Mouse (Mus musculus): Measurements from ENCODE around the gene Dct.

The Dct gene

DNA sequence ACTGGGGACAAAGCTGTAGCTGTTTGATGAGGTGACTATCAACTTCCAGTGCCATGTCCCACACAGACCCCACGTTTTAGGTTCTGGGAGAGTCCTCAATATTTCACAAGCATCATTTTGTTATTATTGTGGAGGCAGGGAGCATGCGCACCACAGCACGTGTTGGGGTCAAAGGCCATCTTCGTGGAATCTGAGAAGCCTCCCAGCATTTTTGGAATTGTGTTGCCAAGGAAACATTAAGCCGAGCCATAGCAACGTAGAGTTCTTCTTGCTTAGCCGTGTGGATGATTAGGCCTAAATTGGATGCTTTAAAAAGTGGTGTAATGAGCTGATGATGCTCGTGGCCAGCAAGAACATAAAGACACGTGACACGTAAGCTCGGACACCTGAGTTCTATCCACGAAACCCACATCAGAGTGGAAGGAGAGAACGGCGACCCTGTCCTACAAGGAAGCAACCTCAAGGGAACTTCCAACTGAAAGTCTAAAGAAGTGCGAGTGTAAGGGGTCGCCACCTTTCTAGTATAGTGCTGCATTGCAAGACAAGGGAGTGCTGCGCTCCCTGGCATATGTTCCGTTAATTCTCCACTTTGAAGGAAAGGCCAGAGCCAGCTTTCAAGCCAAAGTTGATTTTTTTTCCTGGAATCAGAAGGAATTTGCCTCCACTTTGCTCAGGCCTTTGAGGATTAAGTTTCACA is 9.8 kb downstream of the Dct start:
- DNase-seq: no peak

GRCm38 (mm10) chr14:118040550-118041250 is 11.3 kb downstream of the Dct start:
- no peak for DNase-seq

DNA sequence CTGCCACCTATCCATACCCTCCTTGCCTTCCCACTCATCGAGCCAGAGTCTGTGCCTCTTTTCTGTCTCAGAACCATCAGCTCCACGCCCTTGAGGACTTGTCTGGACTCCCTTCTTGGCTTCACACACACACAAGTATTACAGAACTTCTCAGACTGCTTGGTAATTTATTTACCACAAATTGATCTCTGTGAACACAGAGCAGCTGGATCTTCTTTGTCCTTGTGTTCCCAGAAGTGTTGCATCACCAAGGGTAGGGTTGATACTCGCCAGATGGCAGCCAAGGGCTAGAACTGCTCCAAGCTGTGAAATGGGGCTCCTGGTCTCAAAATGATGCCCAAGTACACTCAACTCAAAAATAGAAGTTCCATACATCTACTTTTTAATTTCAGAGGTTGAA is 13.0 kb downstream of the Dct start:
- no peak for DNase-seq

- no peak for DNase-seq
Measured at GRCm38 (mm10) chr14:118027564-118027963, 24.5 kb downstream of the Dct start.

- DNase-seq: no peak
Measured at GRCm38 (mm10) chr14:118021867-118022543, 30.0 kb downstream of the Dct start.

GRCm38 (mm10) chr14:118019314-118019713 is 32.7 kb downstream of the Dct start:
- no peak for DNase-seq

- DNase-seq: no peak
Measured at GRCm38 (mm10) chr14:118013237-118013636, 38.8 kb downstream of the Dct start.

DNA sequence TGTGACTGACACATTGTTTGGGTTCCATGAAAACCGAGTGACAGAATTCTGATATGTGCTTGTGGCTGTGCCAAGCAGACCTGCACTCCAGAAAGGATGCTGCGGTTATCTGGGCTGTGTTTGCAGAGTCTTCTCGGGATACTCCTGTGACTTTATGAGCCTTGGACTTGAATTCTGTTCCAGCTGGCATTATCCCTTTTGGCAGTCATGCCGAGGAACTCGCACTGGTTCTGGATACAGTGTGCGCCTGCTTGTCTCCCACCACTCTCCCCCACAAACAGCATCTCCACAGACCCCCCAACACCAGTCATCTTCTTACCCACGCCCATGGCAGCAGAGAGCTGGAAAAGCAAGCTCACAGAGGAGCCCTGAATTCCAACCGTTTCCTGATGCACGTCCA is 42.5 kb downstream of the Dct start:
- DNase-seq: no peak

DNA sequence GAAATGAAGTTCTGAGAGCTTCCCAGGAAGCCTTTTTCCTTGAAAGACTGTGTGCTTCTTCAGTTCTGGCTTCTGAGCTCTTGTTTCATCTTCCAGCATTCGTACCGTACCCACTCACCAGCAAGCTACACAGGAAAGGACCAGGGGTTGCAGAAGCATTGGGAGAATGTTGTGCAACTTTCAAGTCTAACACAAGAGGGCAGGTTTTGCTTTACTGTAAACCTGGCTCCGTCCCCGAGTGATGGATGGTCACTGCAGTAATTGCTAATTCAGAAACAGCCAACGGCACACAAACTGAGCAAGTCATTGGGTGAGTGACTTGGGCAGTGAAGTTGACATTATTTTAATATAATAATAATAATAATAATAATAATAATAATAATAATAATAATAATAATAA is 46.3 kb downstream of the Dct start:
- no peak for DNase-seq

- no peak for DNase-seq
Measured at GRCm38 (mm10) chr14:118004434-118004833, 47.6 kb downstream of the Dct start.

DNA sequence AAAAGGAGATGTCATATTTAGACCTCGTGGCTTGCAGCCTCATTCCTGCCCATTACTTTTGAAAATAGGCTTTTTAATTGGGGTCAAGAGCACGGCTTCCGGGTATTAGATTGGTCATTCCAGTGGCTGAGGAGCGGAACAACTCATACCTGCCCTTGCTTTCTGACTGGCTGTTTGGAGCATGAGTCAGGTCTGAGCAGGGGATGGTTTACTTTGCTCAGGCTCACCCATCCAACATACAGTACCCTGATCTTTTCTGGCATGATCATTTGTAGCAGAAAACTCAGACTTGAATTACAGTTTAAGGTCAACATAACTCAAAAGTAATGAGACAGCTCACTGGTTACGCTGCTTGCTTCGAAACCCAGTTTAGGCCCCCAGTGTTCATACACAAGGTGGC is 58.2 kb downstream of the Dct start:
- DNase-seq: no peak

- DNase-seq: no peak
Measured at GRCm38 (mm10) chr14:117992600-117993256, 59.3 kb downstream of the Dct start.

GRCm38 (mm10) chr14:117990203-117990602 is 61.8 kb downstream of the Dct start:
- DNase-seq: no peak

DNA sequence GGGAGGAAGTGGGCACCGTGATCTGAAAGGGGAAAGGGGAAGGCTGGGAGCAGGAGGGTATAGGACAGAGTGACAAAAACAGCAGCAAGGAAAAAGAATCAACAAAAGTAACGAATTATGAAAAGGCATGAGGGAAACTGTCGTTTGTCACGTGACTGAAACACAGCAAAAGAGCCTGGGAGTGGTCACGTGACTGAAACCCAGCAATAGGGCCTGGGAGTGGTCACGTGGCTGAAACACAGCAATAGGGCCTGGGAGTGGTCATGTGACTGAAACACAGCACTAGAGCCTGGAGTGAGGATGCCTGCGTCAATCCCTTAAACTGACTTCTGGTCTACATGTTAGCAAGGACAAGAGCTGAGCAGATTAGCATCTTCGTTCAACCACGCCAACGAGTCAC is 63.6 kb downstream of the Dct start:
- no peak for DNase-seq

DNA sequence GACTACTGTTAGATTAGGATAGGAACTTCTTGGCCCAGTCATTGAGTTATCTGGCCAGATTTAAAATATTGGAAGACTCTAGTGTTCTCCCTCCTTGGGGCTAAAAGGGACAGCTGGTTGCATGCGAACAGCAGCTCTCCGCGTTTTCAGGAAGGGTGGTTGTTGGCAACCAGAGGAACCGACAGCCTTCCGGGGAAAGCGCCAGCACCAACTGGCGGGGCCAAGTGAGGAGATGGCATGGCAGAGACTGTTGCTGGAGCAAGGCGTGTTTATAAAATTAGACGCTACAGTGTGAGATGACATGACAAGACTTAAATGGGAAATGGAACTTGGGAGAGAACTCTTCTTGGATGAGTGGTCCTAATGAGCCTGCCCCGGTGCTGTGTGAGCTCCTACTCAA is 70.5 kb downstream of the Dct start:
- no peak for DNase-seq

- DNase-seq: no peak
Measured at GRCm38 (mm10) chr14:117972576-117972975, 79.5 kb downstream of the Dct start.

Data from thymus, postnatal 36 days (tissue).